Mouse (Mus musculus) thymus, adult 2 months (tissue): ENCODE measurements around the gene Slit2. TPM values are rescaled to one million over a fixed set of nuclear protein-coding genes. Genes with fewer than 3 reads are reported as not detected.

Experiments used
- DNase-seq: peaks from one replicate; pipeline ENCODE4 v3.0.0; 2021
- H3K27ac ChIP-seq: fragments of 200-500 bp; 2 replicates; pipeline ENCODE4 v1.5.1; 2012; ENCODE audit warnings: low read length, control low read depth; ENCODE audit not compliant: control insufficient read depth, insufficient read depth
- H3K27me3 ChIP-seq: fragments of 200-500 bp; 2 replicates; pipeline ENCODE4 v1.6.1; 2012; ENCODE audit warnings: mild to moderate bottlenecking, low read length, moderate library complexity, mixed read lengths; ENCODE audit not compliant: control insufficient read depth, insufficient read depth
- H3K36me3 ChIP-seq: fragments of 200-500 bp; 2 replicates; pipeline ENCODE4 v1.6.1; 2012; ENCODE audit warnings: mild to moderate bottlenecking, low read length, moderate library complexity; ENCODE audit not compliant: control insufficient read depth, insufficient read depth
- H3K4me1 ChIP-seq: fragments of 200-500 bp; replicated peaks from 2 replicates; pipeline ENCODE4 v1.6.1; 2012; ENCODE audit warnings: low read length; ENCODE audit not compliant: control insufficient read depth, insufficient read depth
- H3K4me3 ChIP-seq: fragments of 200-500 bp; 2 replicates; pipeline ENCODE4 v1.5.1; 2012; ENCODE audit warnings: mild to moderate bottlenecking, low read length, control low read depth, moderate library complexity; ENCODE audit not compliant: control insufficient read depth, insufficient read depth
- POLR2A ChIP-seq: fragments of 200-500 bp; IDR thresholded peaks from 2 replicates; pipeline ENCODE4 v1.6.1; 2012; ENCODE audit warnings: mild to moderate bottlenecking, low read length, control low read depth, moderate library complexity; ENCODE audit not compliant: control insufficient read depth, poor library complexity, insufficient read depth; ENCODE audit errors: extremely low read depth
- WGBS: fragments of 180-500 bp; shearing (Covaris S2); methylation state at CpG from one replicate; pipeline ENCODE4 v1.1.7; 2018; 5-methylcytosine and 5-hydroxymethylcytosine counted together
- polyA plus RNA-seq: library from polyadenylated mRNA; depleted of rRNA; stranded (reverse); fragments of >200 nt; gene quantifications from 2 replicates; pipeline ENCODE4 v1.2.3, GENCODE M21; 2012

Gene Slit2
- polyA plus RNA-seq, 1 experiment, result 0.73 TPM

DNA sequence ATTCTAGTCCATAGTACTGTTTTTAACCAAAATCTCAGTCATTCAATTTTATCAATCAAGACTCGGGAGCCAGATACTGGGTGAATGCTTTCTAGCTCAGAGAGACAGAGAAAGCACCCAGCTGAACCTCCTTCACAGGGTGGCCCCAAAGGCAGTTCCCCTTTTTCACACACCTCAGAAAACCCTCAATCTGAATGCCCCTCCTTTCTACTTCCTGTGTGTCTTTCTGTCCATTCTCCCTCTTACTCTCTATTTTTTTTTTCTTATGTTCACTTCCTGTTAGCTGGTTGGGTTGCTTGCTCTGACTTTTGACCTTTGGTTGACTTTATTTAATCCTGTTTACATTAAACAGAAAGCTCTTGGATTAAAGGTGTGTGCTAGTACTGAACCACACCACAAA lies 366.4 kb downstream of the Slit2 start:
- H3K4me3 ChIP-seq, result no peak overlapping the region
- TF ChIP-seq POLR2A, result no peak
- no peak overlapping the region for H3K27ac ChIP-seq
- no peaks in the 10 kb centered on the region for H3K4me1 ChIP-seq
- no peak for DNase-seq
- 0% methylated on average over 1 of the region's 1 CpGs for WGBS
- no peaks in the 10 kb centered on the region for H3K36me3 ChIP-seq
- H3K27me3 ChIP-seq, result no peaks in the 10 kb centered on the region
